Mouse (Mus musculus): ENCODE measurements at regions not wholly inside any gene's neighbourhood (a gene's known extent, or its start where the extent isn't known, plus 50 kb on each side); places are given as distances from the start of the nearest gene placed in this dataset.

DNA sequence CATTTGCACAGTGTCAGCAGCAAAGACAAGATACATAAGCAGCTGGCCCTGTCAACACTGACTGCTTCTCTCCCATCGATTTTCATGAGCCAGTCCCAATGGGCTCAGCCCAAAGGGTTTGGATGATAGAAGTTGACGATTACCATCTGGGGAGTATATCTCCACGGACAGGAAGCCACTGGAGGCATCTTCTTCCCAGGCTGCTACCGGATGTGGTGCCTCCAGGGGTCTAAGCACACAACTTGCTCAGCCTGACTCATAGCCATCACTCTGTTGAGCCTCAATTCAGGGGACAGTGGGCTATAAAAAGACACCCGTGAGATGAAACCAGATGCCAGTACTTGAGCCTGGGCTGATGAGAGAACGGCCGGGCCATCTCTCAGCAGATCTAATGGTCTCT is 71.1 kb upstream of the Hif1a start:
- DNase-seq (no peak), ATAC-seq (no peak)
- 42% methylated on average over 7 of the region's 7 CpGs for WGBS (ENCODE audit: insufficient replicate concordance)
- Histone ChIP-seq H3K4me1 (ENCODE audit: insufficient read depth) (no peaks in the 10 kb centered on the region), H3K9me3 (ENCODE audit: low read length) (no peaks in the 10 kb centered on the region), H3K27me3 (ENCODE audit: insufficient read depth, low read length) (no peaks in the 10 kb centered on the region), H3K9ac (replicated peaks) (no peak overlapping the region), H3K36me3 (replicated peaks; ENCODE audit: insufficient read depth, low read length) (no peaks in the 10 kb centered on the region), H3K4me2 (ENCODE audit: low read depth, low read length) (no peak overlapping the region), H3K4me3 (ENCODE audit: low read depth, low read length) (no peak overlapping the region), H3K27ac (ENCODE audit: low read depth) (no peak overlapping the region)
- no peak for TF ChIP-seq CTCF (IDR thresholded peaks at IDR 0.05; ENCODE audit: low read depth)
- no peak for TF ChIP-seq EP300 (IDR thresholded peaks at IDR 0.05; ENCODE audit: low read depth)

DNA sequence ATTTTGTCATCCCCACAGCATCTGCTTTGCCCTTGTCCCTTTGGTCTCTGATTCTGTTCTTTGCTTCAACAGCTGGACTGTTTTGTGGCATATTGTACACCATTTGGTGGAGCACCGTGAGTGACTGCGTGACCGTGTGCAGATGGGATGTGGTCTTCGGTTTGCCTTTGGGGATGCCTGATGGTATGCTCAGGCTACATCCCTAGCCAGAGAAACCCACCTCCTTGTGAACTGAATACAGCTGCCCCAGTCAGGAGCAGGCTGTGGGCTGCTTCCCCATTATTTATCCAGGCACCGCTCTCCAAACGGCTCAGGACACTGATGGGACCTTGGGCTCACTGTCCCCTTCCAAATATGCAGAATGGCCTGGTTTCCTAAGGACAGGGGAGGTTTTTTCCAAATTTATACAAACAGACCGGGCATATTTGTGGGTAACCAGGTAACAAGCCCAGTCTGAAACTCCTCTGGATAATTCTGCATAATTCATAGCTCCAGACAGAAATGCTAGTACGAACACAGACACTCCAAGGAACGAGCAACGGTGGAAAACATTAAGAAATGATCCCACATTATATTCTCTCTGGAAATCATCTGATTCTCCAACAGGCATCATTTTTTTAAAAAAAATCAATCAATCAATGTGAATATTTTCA is 70.5 kb upstream of the Hif1a start:
- TF ChIP-seq CTCF (IDR thresholded peaks at IDR 0.05; ENCODE audit: low read depth) (no peak), EP300 (IDR thresholded peaks at IDR 0.05; ENCODE audit: low read depth) (no peak)
- WGBS (ENCODE audit: insufficient replicate concordance): 84% methylated on average over 10 of the region's 10 CpGs
- no peak overlapping the region for H3K9ac ChIP-seq (replicated peaks)
- no peaks in the 10 kb centered on the region for H3K27me3 ChIP-seq (ENCODE audit: insufficient read depth, low read length)
- no peak overlapping the region for H3K4me2 ChIP-seq (ENCODE audit: low read depth, low read length)
- no peak for DNase-seq
- no peaks in the 10 kb centered on the region for H3K36me3 ChIP-seq (replicated peaks; ENCODE audit: insufficient read depth, low read length)
- ATAC-seq: no peak
- H3K4me1 ChIP-seq (ENCODE audit: insufficient read depth): no peaks in the 10 kb centered on the region
- no peaks in the 10 kb centered on the region for H3K9me3 ChIP-seq (ENCODE audit: low read length)
- no peak overlapping the region for H3K27ac ChIP-seq (ENCODE audit: low read depth)
- no peak overlapping the region for H3K4me3 ChIP-seq (ENCODE audit: low read depth, low read length)

- ATAC-seq: no peak
- WGBS (ENCODE audit: insufficient replicate concordance): 72% methylated on average over 7 of the region's 7 CpGs
- H3K4me3 ChIP-seq (ENCODE audit: low read depth, low read length): no peak overlapping the region
- no peaks in the 10 kb centered on the region for H3K36me3 ChIP-seq (replicated peaks; ENCODE audit: insufficient read depth, low read length)
- H3K27ac ChIP-seq (ENCODE audit: low read depth): no peak overlapping the region
- TF ChIP-seq EP300 (IDR thresholded peaks at IDR 0.05; ENCODE audit: low read depth): no peak
- no peak for TF ChIP-seq CTCF (IDR thresholded peaks at IDR 0.05; ENCODE audit: low read depth)
- no peaks in the 10 kb centered on the region for H3K4me1 ChIP-seq (ENCODE audit: insufficient read depth)
- no peak for DNase-seq
- H3K27me3 ChIP-seq (ENCODE audit: insufficient read depth, low read length): no peaks in the 10 kb centered on the region
- H3K9ac ChIP-seq (replicated peaks): no peak overlapping the region
- no peaks in the 10 kb centered on the region for H3K9me3 ChIP-seq (ENCODE audit: low read length)
- H3K4me2 ChIP-seq (ENCODE audit: low read depth, low read length): no peak overlapping the region
These were observed 70.0 kb upstream of the Hif1a start for GRCm38 (mm10) chr12:73831204-73831595.

DNA sequence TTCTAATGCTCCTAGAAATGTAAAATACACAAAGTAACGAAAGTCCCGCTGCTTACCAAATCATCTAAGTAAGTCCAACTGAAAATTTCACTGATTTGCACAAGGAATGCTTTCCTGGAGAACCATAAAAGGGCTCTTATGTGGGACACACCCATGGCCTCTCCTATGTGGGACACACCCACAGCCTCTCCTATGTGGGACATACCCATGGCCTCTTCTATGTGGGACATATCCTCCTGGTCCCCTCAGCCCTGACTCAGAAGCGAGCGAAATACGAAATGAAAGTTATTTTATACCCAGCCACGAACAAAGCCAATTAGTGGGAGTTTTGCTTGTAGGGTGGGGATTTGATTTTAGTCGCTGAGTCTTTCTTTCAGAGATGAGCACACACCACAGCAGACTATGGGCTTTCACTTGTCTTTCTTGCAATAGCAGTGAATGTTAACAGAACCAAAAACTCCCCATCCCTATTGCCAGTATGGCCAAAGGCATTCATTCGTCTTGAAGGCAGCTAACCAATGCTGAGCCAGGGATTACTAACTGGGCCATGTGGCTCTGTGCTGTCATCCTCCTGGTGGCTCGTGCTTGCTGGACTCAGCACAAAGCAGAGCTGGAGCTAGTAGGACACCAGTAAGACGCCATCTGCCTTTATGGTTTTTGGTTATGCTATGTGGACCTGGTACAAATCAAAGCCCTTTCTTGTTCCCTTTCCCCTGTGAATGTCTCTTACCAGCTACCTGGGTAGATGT is 69.4 kb upstream of the Hif1a start:
- TF ChIP-seq EP300 (IDR thresholded peaks at IDR 0.05; ENCODE audit: low read depth): no peak
- no peak for TF ChIP-seq CTCF (IDR thresholded peaks at IDR 0.05; ENCODE audit: low read depth)
- DNase-seq (no peak), ATAC-seq (no peak)
- Histone ChIP-seq H3K36me3 (replicated peaks; ENCODE audit: insufficient read depth, low read length) (no peaks in the 10 kb centered on the region), H3K4me3 (ENCODE audit: low read depth, low read length) (no peak overlapping the region), H3K9me3 (ENCODE audit: low read length) (no peaks in the 10 kb centered on the region), H3K27me3 (ENCODE audit: insufficient read depth, low read length) (no peaks in the 10 kb centered on the region), H3K4me2 (ENCODE audit: low read depth, low read length) (no peak overlapping the region), H3K4me1 (ENCODE audit: insufficient read depth) (no peaks in the 10 kb centered on the region), H3K9ac (replicated peaks) (no peak overlapping the region), H3K27ac (ENCODE audit: low read depth) (no peak overlapping the region)
- 77% methylated on average over 10 of the region's 10 CpGs for WGBS (ENCODE audit: insufficient replicate concordance)

DNA sequence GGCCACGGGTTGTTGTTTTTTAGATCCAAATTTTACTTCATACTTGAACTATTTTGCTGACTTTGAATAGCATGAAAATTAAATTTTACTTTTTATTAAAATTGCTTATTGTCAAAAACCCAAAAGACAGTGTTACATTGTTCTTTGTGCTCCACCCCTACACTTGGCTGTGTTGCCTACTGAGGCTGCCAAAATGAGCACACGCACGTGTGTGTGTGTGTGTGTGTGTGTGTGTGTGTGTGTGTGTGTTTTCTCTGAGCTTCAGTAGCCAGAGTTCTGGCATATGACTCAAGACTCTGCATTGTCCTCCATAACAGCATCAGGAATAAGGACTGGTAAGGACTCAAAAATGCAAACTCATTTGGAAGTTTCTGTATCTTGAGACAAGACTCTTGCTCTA is 68.4 kb upstream of the Hif1a start:
- ATAC-seq: no peak
- Histone ChIP-seq H3K4me1 (ENCODE audit: insufficient read depth) (no peaks in the 10 kb centered on the region), H3K27me3 (ENCODE audit: insufficient read depth, low read length) (no peaks in the 10 kb centered on the region), H3K4me3 (ENCODE audit: low read depth, low read length) (no peak overlapping the region), H3K36me3 (replicated peaks; ENCODE audit: insufficient read depth, low read length) (no peaks in the 10 kb centered on the region), H3K27ac (ENCODE audit: low read depth) (no peak overlapping the region), H3K4me2 (ENCODE audit: low read depth, low read length) (no peak overlapping the region), H3K9ac (replicated peaks) (no peak overlapping the region), H3K9me3 (ENCODE audit: low read length) (no peaks in the 10 kb centered on the region)
- WGBS (ENCODE audit: insufficient replicate concordance): 79% methylated on average over 3 of the region's 3 CpGs
- no peak for DNase-seq
- TF ChIP-seq CTCF (IDR thresholded peaks at IDR 0.05; ENCODE audit: low read depth): no peak
- TF ChIP-seq EP300 (IDR thresholded peaks at IDR 0.05; ENCODE audit: low read depth): no peak

- H3K27me3 ChIP-seq (ENCODE audit: insufficient read depth, low read length): no peaks in the 10 kb centered on the region
These were observed 65.0 kb upstream of the Hif1a start for GRCm38 (mm10) chr12:73836132-73836531.

More at GRCm38 (mm10) chr12:73836132-73836531, 65.0 kb upstream of the Hif1a start:
- TF ChIP-seq CTCF (IDR thresholded peaks at IDR 0.05; ENCODE audit: low read depth): no peak
- TF ChIP-seq EP300 (IDR thresholded peaks at IDR 0.05; ENCODE audit: low read depth): no peak
- ATAC-seq (no peak), DNase-seq (no peak)
- Histone ChIP-seq H3K27ac (ENCODE audit: low read depth) (no peak overlapping the region), H3K4me1 (ENCODE audit: insufficient read depth) (no peaks in the 10 kb centered on the region), H3K9me3 (ENCODE audit: low read length) (no peaks in the 10 kb centered on the region), H3K4me3 (ENCODE audit: low read depth, low read length) (no peak overlapping the region), H3K9ac (replicated peaks) (no peak overlapping the region), H3K4me2 (ENCODE audit: low read depth, low read length) (no peak overlapping the region), H3K36me3 (replicated peaks; ENCODE audit: insufficient read depth, low read length) (no peaks in the 10 kb centered on the region)
